In genomic region chr13:77275172-77275747, GRCm38 (mm10) we compare ENCODE assay signal across 8 mouse cellular contexts.
A peak's percentile ranks its signal among the peaks of the same experiment; 100 is the strongest.
DNase-seq lines count a peak whose midpoint lies in the region; ATAC-seq and TF ChIP-seq lines count a peak whose summit lies in the region.
"Had no signal": no experiment of that assay in that cellular context is flagged by ENCODE, and none has a peak within 500 bp of the region (broad histone marks: within the 10 kb centered on the region; RNA-seq: fewer than 3 reads in every experiment).

No protein-coding gene starts in this region.

- H3K4me3 ChIP-seq in hindbrain, postnatal 0 days (ENCODE audit: low read length) = no peak overlapping the region
- no peak overlapping the region for H3K4me3 ChIP-seq in hindbrain, embryonic 13.5 days
- H3K4me3 ChIP-seq in forebrain, postnatal 0 days (ENCODE audit: low read depth, low read length) = no peak overlapping the region

- H3K9ac ChIP-seq in hindbrain, postnatal 0 days (replicated peaks; ENCODE audit: low read length) = no peak overlapping the region
- H3K9ac ChIP-seq in hindbrain, embryonic 13.5 days = no peak overlapping the region
- H3K9ac ChIP-seq in forebrain, postnatal 0 days = no peak overlapping the region

- no peak overlapping the region for H3K27ac ChIP-seq in hindbrain, postnatal 0 days
- H3K27ac ChIP-seq in hindbrain, embryonic 13.5 days = no peak overlapping the region
- no peak overlapping the region for H3K27ac ChIP-seq in forebrain, postnatal 0 days (ENCODE audit: low read depth, low read length)

- H3K4me2 ChIP-seq in hindbrain, postnatal 0 days (ENCODE audit: low read depth, low read length) = no peak overlapping the region
- no peak overlapping the region for H3K4me2 ChIP-seq in hindbrain, embryonic 13.5 days
- H3K4me2 ChIP-seq in forebrain, postnatal 0 days (ENCODE audit: low read depth) = no peak overlapping the region

- peak; percentile 14 for DNase-seq in hindbrain, postnatal 0 days (ENCODE audit: low spot score)
- peak; percentile 20 for DNase-seq in brain, embryonic 14.5 days (ENCODE audit: low read depth)
- peak; percentile 40 to 82 for DNase-seq in frontal cortex, postnatal 36 days (ENCODE audit: low spot score in 2 of 2)
- DNase-seq in left cerebral cortex, postnatal 25 days (ENCODE audit: low spot score in 2 of 2) = peak; percentile 56 to 89
- no peak for DNase-seq in forebrain, postnatal 0 days
- DNase-seq in retina, embryonic 14.5 days (ENCODE audit: low spot score) = no peak
- DNase-seq: kidney, adult 2 months had no signal

- H3K36me3 ChIP-seq in hindbrain, postnatal 0 days (ENCODE audit: insufficient read depth, low read length) = no peaks in the 10 kb centered on the region
- no peaks in the 10 kb centered on the region for H3K36me3 ChIP-seq in hindbrain, embryonic 13.5 days
- no peaks in the 10 kb centered on the region for H3K36me3 ChIP-seq in forebrain, postnatal 0 days (ENCODE audit: insufficient read depth)

- 59% methylated on average over 3 of the region's 3 CpGs for WGBS in hindbrain, postnatal 0 days
- 71% methylated on average over 3 of the region's 3 CpGs for WGBS in hindbrain, embryonic 13.5 days
- WGBS in forebrain, postnatal 0 days = 63% methylated on average over 3 of the region's 3 CpGs

- no peak for TF ChIP-seq POLR2A in brain, embryonic 14.5 days (IDR thresholded peaks at IDR 0.05; ENCODE audit: borderline replicate concordance, extremely low read depth, insufficient read depth, insufficient read length, poor library complexity, severe bottlenecking)

- no peak for ATAC-seq in hindbrain, postnatal 0 days
- ATAC-seq in hindbrain, embryonic 13.5 days (ENCODE audit: low FRiP score) = no peak
- no peak for ATAC-seq in forebrain, postnatal 0 days

- no peak for TF ChIP-seq CTCF in hindbrain, postnatal 0 days (IDR thresholded peaks at IDR 0.05; ENCODE audit: low read depth)
- no peak for TF ChIP-seq CTCF in brain, embryonic 14.5 days (IDR thresholded peaks at IDR 0.05; ENCODE audit: borderline replicate concordance, extremely low read depth, insufficient read depth, insufficient read length)
- no peak for TF ChIP-seq CTCF in forebrain, postnatal 0 days (IDR thresholded peaks at IDR 0.05; ENCODE audit: low read depth)

- intact Hi-C loops in left cerebral cortex, postnatal 25 days (cut with DNase I) = no loop called here

- H3K4me1 ChIP-seq in hindbrain, postnatal 0 days (ENCODE audit: insufficient read depth, low read length) = no peaks in the 10 kb centered on the region
- no peaks in the 10 kb centered on the region for H3K4me1 ChIP-seq in hindbrain, embryonic 13.5 days (replicated peaks)
- no peaks in the 10 kb centered on the region for H3K4me1 ChIP-seq in forebrain, postnatal 0 days (ENCODE audit: insufficient read depth)

- no peaks in the 10 kb centered on the region for H3K9me3 ChIP-seq in hindbrain, postnatal 0 days (ENCODE audit: low read length)
- no peaks in the 10 kb centered on the region for H3K9me3 ChIP-seq in hindbrain, embryonic 13.5 days
- H3K9me3 ChIP-seq in forebrain, postnatal 0 days (ENCODE audit: low read length) = no peaks in the 10 kb centered on the region

- H3K27me3 ChIP-seq in hindbrain, postnatal 0 days (ENCODE audit: insufficient read depth, low read length) = no peaks in the 10 kb centered on the region
- no peaks in the 10 kb centered on the region for H3K27me3 ChIP-seq in hindbrain, embryonic 13.5 days
- H3K27me3 ChIP-seq in forebrain, postnatal 0 days (ENCODE audit: insufficient read depth, low read length) = no peaks in the 10 kb centered on the region

Comparison
In these comparisons a context has a peak if more than half of its experiments do, and no peak if none do; other contexts are left out.
1. DNase-seq: peak in hindbrain, postnatal 0 days (single experiment), brain, embryonic 14.5 days (single experiment), frontal cortex, postnatal 36 days (2 of 2) and left cerebral cortex, postnatal 25 days (2 of 2); none in forebrain, postnatal 0 days (single experiment) and retina, embryonic 14.5 days (single experiment).